Mouse (Mus musculus): ENCODE data around the gene Ugt1a2. TPM values are rescaled to one million over a fixed set of nuclear protein-coding genes. Genes with fewer than 3 reads are reported as not detected.

Gene Ugt1a2
- polyA plus RNA-seq, 1 experiment: not detected

DNA sequence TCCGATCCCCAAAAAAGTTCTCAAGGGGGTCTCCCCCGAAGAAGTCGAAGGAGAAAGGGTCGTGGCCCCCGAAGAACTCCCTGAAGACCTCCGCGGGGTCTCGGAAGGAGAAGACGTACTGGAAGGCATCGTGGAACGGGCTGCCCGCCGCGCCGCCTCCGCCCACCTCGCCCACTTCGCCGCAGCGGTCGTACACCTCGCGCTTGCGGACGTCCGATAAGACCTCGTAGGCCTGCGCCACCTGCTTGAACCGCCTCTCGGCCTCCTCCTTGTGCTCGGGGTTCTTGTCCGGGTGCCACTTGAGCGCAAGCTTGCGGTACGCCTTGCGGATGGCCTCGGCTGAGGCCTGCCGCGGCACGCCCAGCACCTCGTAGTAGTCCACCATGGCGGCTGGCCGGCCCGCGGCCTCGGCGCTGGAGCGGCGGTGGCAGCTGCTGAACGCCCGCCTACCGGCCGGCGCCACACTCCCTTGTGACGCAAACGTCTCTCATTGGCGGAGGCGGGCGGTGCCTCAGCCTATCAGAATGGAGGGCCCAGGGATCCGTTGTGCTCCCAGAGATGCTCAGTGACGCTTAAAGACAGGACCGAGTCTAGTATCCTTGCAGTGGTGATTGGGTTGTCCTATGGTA is 5.0 kb downstream of the Ugt1a2 start, which contains the start of gene Dnajb3:
TSS of gene Dnajb3 (minus strand) at position 489 of the 629 bp plus-strand sequence.
- Histone ChIP-seq H3K9me3 (ENCODE audit: control insufficient read depth, low read length) (peaks cover 16% of the 10 kb centered on the region), H3K27me3 (ENCODE audit: control insufficient read depth) (peaks cover 2% of the 10 kb centered on the region), H3K4me3 (replicated peaks) (peak within 1 kb of the TSS; percentile 81), H3K4me1 (ENCODE audit: control insufficient read depth) (peaks cover 65% of the 10 kb centered on the region), H3K36me3 (ENCODE audit: control insufficient read depth) (peaks cover 41% of the 10 kb centered on the region)
- TF ChIP-seq TAL1 (IDR thresholded peaks at IDR 0.05; ENCODE audit: low read length) (no peak), GATA1 (IDR thresholded peaks at IDR 0.05; ENCODE audit: low read length) (peak; percentile 27; the same call in 1 of the 2 replicates)

DNA sequence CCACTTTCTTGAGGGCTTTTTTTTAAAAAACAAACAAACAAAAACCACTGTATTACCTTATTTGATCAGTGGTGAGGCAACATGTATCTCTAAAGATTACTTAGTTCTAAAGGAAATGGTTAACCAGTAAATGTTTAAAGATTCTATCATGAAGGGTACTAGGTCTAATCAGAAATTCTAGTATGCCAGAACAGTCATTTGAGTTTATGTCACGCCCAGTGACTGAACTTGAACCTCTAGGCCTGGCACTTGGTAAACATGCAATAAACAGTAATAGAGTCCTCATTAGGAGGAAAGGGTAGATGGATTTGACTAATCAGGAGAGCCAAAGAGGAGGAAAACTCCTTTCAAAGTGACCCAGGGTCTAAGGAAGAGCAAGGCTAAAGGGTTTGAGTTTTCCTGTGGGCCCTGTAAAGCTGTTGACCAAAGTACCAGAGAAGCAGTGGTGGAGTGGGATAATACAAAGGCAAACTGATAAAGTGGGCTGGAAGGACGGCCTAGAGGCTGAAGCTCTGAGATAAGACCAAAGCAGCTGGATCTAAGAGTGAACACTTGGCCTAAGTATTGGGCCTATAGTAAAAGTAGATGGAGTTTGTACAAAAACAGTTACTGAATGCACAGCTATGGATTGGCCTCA is 6.6 kb downstream of the Ugt1a2 start:
- H3K27me3 ChIP-seq (ENCODE audit: control insufficient read depth): no peaks in the 10 kb centered on the region
- H3K4me3 ChIP-seq (replicated peaks): peak overlapping the region; percentile 25
- peaks cover 21% of the 10 kb centered on the region for H3K9me3 ChIP-seq (ENCODE audit: control insufficient read depth, low read length)
- TF ChIP-seq GATA1 (IDR thresholded peaks at IDR 0.05; ENCODE audit: low read length) (peak; percentile 97), TAL1 (IDR thresholded peaks at IDR 0.05; ENCODE audit: low read length) (peak; percentile 88)
- peaks cover 65% of the 10 kb centered on the region for H3K4me1 ChIP-seq (ENCODE audit: control insufficient read depth)
- peaks cover 41% of the 10 kb centered on the region for H3K36me3 ChIP-seq (ENCODE audit: control insufficient read depth)

DNA sequence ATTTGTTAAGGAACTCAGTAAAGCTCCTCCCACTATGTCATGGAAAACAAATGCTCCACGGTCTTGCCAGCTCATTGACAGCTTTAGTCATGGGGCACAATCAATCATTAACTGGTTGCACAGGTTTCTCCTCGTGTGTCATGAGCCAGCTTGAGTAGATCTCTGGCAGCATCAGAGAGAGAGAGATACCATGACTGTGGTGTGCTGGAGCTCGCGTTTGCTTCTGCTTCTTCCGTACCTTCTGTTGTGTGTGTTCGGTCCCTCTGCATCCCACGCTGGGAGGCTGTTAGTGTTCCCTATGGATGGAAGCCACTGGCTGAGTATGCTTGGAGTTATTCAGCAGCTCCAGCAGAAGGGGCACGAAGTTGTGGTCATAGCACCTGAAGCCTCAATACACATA is 11.4 kb downstream of the Ugt1a2 start, which contains the start of gene Ugt1a1:
TSS of gene Ugt1a1 (plus strand) at position 148 of the 400 bp plus-strand sequence.
- TF ChIP-seq TAL1 (IDR thresholded peaks at IDR 0.05; ENCODE audit: low read length): peak; percentile 31; the same call in 2 of the 3 replicates
- no peak for TF ChIP-seq GATA1 (IDR thresholded peaks at IDR 0.05; ENCODE audit: low read length)
- Histone ChIP-seq H3K36me3 (ENCODE audit: control insufficient read depth) (peaks cover 7% of the 10 kb centered on the region), H3K4me3 (replicated peaks) (no peak within 1 kb of the TSS), H3K27me3 (ENCODE audit: control insufficient read depth) (no peaks in the 10 kb centered on the region), H3K4me1 (ENCODE audit: control insufficient read depth) (peaks cover 34% of the 10 kb centered on the region), H3K9me3 (ENCODE audit: control insufficient read depth, low read length) (peaks cover 13% of the 10 kb centered on the region)

DNA sequence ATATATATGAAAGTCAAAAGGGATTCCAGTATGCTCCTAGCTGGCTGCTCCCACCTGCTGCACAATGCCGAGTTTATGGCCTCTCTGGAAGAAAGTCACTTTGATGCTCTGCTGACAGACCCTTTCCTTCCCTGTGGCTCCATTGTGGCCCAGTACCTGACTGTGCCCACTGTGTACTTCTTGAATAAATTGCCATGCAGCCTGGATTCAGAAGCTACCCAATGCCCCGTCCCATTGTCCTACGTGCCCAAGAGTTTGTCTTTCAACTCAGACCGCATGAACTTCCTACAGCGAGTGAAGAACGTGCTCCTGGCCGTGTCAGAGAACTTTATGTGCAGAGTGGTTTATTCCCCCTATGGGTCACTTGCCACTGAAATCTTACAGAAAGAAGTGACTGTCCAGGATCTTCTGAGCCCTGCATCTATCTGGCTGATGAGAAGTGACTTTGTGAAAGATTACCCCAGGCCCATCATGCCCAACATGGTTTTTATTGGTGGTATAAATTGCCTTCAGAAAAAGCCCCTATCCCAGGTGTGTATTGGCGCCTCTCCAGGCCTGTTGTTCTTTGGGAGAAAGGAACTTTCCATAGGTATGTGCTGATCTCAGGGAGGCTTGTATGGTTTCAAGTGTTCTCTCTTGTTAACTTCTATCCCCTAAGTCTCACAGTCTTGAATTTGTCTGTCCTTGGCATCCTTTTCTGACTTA is 12.1 kb downstream of the Ugt1a2 start:
- Histone ChIP-seq H3K4me1 (ENCODE audit: control insufficient read depth) (peaks cover 27% of the 10 kb centered on the region), H3K27me3 (ENCODE audit: control insufficient read depth) (no peaks in the 10 kb centered on the region), H3K4me3 (replicated peaks) (no peak overlapping the region), H3K36me3 (ENCODE audit: control insufficient read depth) (peaks cover 7% of the 10 kb centered on the region), H3K9me3 (ENCODE audit: control insufficient read depth, low read length) (peaks cover 19% of the 10 kb centered on the region)
- TF ChIP-seq GATA1 (IDR thresholded peaks at IDR 0.05; ENCODE audit: low read length) (no peak), TAL1 (IDR thresholded peaks at IDR 0.05; ENCODE audit: low read length) (no peak)

DNA sequence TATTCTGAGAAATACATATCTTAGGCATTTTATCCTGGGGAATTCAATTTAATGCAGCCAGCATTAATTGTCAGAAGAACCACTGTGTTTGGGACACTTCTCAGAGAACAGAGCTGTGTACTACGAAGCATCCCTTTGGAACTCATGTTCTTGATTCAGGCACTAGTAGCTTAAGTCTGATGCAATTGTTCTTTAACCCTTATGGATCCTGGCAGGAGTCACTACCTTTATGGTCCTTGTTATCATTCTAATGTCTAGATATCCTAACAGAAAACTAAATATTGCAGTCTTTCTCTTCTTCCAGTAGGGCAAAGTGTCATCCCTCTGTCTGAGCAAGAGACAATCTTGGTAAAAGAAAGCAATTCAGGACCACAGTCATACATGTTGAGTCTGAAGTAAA is 12.7 kb downstream of the Ugt1a2 start:
- no peaks in the 10 kb centered on the region for H3K27me3 ChIP-seq (ENCODE audit: control insufficient read depth)
- H3K4me3 ChIP-seq (replicated peaks): no peak overlapping the region
- no peak for TF ChIP-seq TAL1 (IDR thresholded peaks at IDR 0.05; ENCODE audit: low read length)
- no peak for TF ChIP-seq GATA1 (IDR thresholded peaks at IDR 0.05; ENCODE audit: low read length)
- 0 out of 2 replicates have a peak, but pooled peaks cover 5% of the 10 kb centered on the region for H3K36me3 ChIP-seq (ENCODE audit: control insufficient read depth)
- peaks cover 21% of the 10 kb centered on the region for H3K9me3 ChIP-seq (ENCODE audit: control insufficient read depth, low read length)
- H3K4me1 ChIP-seq (ENCODE audit: control insufficient read depth): peaks cover 21% of the 10 kb centered on the region

DNA sequence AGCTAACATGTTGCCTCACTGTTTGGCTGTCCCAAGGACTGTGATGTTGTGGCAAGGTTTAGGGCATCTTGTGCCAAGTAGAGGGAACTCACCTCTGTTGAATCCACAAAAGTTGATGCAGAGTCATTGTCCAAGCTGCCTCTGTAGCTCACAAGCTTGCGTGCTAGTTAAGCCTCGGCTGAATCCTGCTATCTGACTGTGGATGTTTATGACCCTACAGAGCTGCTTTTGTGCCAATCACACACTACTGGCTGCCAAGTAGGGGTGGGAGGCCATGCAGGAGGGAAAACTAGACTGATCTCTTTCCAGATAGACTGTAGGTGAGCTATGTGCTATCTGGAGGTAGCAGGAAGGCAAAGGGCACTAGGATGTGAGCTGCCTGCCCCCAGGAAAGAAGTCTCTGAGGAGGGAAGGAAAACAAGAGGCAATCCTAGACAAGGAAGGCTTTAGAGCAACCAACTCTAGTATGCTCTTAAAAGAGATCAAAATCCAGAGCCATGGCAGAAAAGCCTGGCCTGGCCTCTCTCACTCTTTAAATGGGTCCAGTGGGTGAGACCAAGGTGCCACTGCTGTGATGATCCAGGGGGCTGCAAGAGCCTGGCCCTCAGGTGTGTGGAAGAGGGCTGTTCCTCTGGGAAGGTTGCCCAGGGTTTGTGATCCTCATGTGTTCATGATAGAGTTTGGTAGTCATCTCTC is 13.5 kb downstream of the Ugt1a2 start:
- TF ChIP-seq TAL1 (IDR thresholded peaks at IDR 0.05; ENCODE audit: low read length): no peak
- TF ChIP-seq GATA1 (IDR thresholded peaks at IDR 0.05; ENCODE audit: low read length): no peak

DNA sequence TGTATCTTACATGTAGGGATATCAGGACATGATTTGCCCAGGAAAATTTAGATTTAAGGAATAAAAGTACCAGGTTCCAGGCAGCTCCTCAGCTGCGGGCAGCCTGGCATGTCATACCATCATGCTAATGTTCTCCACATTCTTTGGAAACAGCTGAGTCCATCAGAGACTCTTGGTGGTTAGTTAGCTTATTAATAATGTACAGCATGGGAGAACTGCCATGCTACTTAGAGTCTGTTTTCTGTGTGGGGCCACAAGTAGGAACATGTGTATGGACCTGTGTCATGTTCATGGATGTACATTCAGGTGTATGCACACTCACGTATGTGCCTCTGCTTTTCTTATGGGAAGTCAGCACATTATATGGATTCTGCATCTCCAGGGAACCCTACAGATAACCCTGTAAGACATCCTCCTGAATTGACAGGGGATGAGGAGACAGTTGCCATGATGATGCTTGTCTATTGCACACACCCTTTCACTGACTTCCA is 14.1 kb downstream of the Ugt1a2 start:
- TF ChIP-seq GATA1 (IDR thresholded peaks at IDR 0.05; ENCODE audit: low read length) (no peak), TAL1 (IDR thresholded peaks at IDR 0.05; ENCODE audit: low read length) (no peak)
- Histone ChIP-seq H3K27me3 (ENCODE audit: control insufficient read depth) (no peaks in the 10 kb centered on the region), H3K4me3 (replicated peaks) (no peak overlapping the region), H3K36me3 (ENCODE audit: control insufficient read depth) (no peaks in the 10 kb centered on the region), H3K9me3 (ENCODE audit: control insufficient read depth, low read length) (peaks cover 21% of the 10 kb centered on the region), H3K4me1 (ENCODE audit: control insufficient read depth) (peaks cover 8% of the 10 kb centered on the region)

More for the DNA sequence above, 13.5 kb downstream of the Ugt1a2 start:
- H3K9me3 ChIP-seq (ENCODE audit: control insufficient read depth, low read length): peaks cover 21% of the 10 kb centered on the region
- peaks cover 13% of the 10 kb centered on the region for H3K4me1 ChIP-seq (ENCODE audit: control insufficient read depth)
- H3K4me3 ChIP-seq (replicated peaks): no peak overlapping the region
- H3K27me3 ChIP-seq (ENCODE audit: control insufficient read depth): no peaks in the 10 kb centered on the region
- 0 out of 2 replicates have a peak, but pooled peaks cover 2% of the 10 kb centered on the region for H3K36me3 ChIP-seq (ENCODE audit: control insufficient read depth)

DNA sequence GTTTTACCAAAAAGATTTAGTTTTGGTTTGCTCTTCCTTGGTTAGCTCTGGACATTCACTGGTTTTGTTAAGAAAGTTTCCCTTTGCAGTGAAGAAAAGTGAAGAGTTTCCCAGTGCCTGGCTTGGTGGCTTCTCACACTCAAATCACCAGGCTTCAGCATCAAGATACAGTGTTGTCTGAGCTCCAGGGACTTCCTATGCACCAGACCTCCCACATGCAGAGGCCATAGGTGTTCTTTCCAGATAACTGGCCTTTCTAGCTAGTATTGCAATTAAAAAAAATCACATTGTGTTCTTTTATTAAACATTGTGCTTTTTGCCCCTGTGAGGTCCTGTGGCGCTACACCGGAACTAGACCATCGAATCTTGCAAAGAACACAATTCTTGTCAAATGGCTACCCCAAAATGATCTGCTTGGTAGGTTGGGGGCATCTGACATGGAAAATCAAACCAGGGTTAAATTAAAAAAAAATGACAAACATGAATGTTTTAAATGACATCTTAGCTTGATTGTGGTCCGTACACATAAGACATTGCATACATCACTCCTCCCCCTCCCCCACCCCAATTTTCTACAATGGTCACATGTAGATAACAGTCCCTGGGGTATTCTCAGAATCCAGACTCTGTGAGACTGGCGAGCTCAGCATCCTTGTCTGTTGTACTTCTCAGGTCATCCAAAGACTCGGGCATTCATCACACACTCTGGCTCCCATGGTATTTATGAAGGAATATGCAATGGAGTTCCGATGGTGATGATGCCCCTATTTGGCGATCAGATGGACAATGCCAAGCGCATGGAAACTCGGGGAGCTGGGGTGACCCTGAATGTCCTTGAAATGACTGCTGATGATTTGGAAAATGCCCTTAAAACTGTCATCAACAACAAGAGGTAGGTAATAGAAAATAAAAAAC is 15.3 kb downstream of the Ugt1a2 start:
- TF ChIP-seq GATA1 (IDR thresholded peaks at IDR 0.05; ENCODE audit: low read length) (no peak), TAL1 (IDR thresholded peaks at IDR 0.05; ENCODE audit: low read length) (no peak)
- Histone ChIP-seq H3K9me3 (ENCODE audit: control insufficient read depth, low read length) (peaks cover 21% of the 10 kb centered on the region), H3K4me3 (replicated peaks) (no peak overlapping the region), H3K27me3 (ENCODE audit: control insufficient read depth) (no peaks in the 10 kb centered on the region), H3K4me1 (ENCODE audit: control insufficient read depth) (peaks cover 3% of the 10 kb centered on the region; the same call in 1 of the 2 replicates), H3K36me3 (ENCODE audit: control insufficient read depth) (no peaks in the 10 kb centered on the region)
